Mouse (Mus musculus) MEL (cell line): ENCODE measurements at regions not wholly inside any gene's neighbourhood (a gene's known extent, or its start where the extent isn't known, plus 50 kb on each side); places are given as distances from the start of the nearest gene placed in this dataset.

ENCODE experiments used
- DNase-seq: peaks from one replicate; pipeline ENCODE4 v3.0.0; 2011; ENCODE audit warnings: low read depth, low spot score
- H3K27ac ChIP-seq: 2 replicates; pipeline ENCODE4 v1.5.1; 2012; ENCODE audit warnings: low read depth, mild to moderate bottlenecking, control low read depth, low read length, moderate library complexity; ENCODE audit not compliant: control insufficient read depth
- H3K27me3 ChIP-seq, 2 experiments: fragments of 150-350 bp in 1 of 2; sonication (generic) in 1 of 2; 2 replicates each; pipeline ENCODE4 v1.6.1; 2012; ENCODE audit warnings: low read length in 2 of 2, mild to moderate bottlenecking in 2 of 2, improper control_type of control experiment in 1 of 2, moderate library complexity in 1 of 2; ENCODE audit not compliant: insufficient read depth in 2 of 2, control insufficient read depth in 1 of 2
- H3K36me3 ChIP-seq, 2 experiments: 2 replicates each; pipeline ENCODE4 v1.6.1; 2012 to 2014; ENCODE audit warnings: low read length in 2 of 2, improper control_type of control experiment in 1 of 2, inconsistent platforms in 1 of 2, mild to moderate bottlenecking in 1 of 2; ENCODE audit not compliant: insufficient read depth in 2 of 2, control insufficient read depth in 1 of 2
- H3K4me1 ChIP-seq, 2 experiments: fragments of 150-350 bp in 1 of 2; sonication (generic) in 1 of 2; 2 replicates each; pipeline ENCODE4 v1.6.1; 2012; ENCODE audit warnings: low read length in 2 of 2, improper control_type of control experiment in 1 of 2, mild to moderate bottlenecking in 1 of 2; ENCODE audit not compliant: insufficient read depth in 2 of 2, control insufficient read depth in 1 of 2
- H3K4me3 ChIP-seq, 2 experiments: fragments of 150-350 bp in 1 of 2; sonication (generic) in 1 of 2; 2 replicates each; pipeline ENCODE4 v1.5.1; 2012; ENCODE audit warnings: low read depth in 2 of 2, low read length in 2 of 2, mild to moderate bottlenecking in 2 of 2, moderate library complexity in 2 of 2, control low read depth in 1 of 2, improper control_type of control experiment in 1 of 2; ENCODE audit not compliant: control insufficient read depth in 1 of 2, insufficient read depth in 1 of 2
- H3K79me2 ChIP-seq: 2 replicates; pipeline ENCODE4 v1.6.1; 2012; ENCODE audit warnings: mild to moderate bottlenecking, low read length, moderate library complexity; ENCODE audit not compliant: control insufficient read depth, poor library complexity, insufficient read depth
- H3K9ac ChIP-seq: 2 replicates; pipeline ENCODE4 v1.6.1; 2012; ENCODE audit warnings: low read depth, mild to moderate bottlenecking, control low read depth, low read length, moderate library complexity; ENCODE audit not compliant: control insufficient read depth, poor library complexity, severe bottlenecking
- H3K9me3 ChIP-seq: fragments of 150-350 bp; sonication (generic); replicated peaks from 2 replicates; pipeline ENCODE4 v1.6.1; 2012; ENCODE audit warnings: mild to moderate bottlenecking, low read length, improper control_type of control experiment, moderate library complexity; ENCODE audit not compliant: insufficient read depth
- CHD1 ChIP-seq: IDR thresholded peaks from 2 replicates; pipeline ENCODE4 v1.6.1; 2012; ENCODE audit warnings: low read depth, mild to moderate bottlenecking, inconsistent platforms, low read length, improper control_type of control experiment
- CHD2 ChIP-seq: IDR thresholded peaks from 2 replicates; pipeline ENCODE4 v1.6.1; 2011; ENCODE audit warnings: low read length, improper control_type of control experiment
- CTCF ChIP-seq, 3 experiments: IDR thresholded peaks in 2 of 3; conservative IDR thresholded peaks in 1 of 3; 2 replicates each; pipeline ENCODE4 v1.5.1; 2011 to 2012; ENCODE audit warnings: low read length in 3 of 3, low read depth in 2 of 3, mild to moderate bottlenecking in 2 of 3, improper control_type of control experiment in 1 of 3, inconsistent platforms in 1 of 3, mixed read lengths in 1 of 3, moderate library complexity in 1 of 3; ENCODE audit not compliant: control insufficient read depth in 1 of 3, insufficient read depth in 1 of 3, poor library complexity in 1 of 3, severe bottlenecking in 1 of 3
- GABPA ChIP-seq: IDR thresholded peaks from 2 replicates; pipeline ENCODE4 v1.6.1; 2012; ENCODE audit warnings: low read depth, mild to moderate bottlenecking, inconsistent platforms, low read length, improper control_type of control experiment, moderate library complexity
- MAFK ChIP-seq: IDR thresholded peaks from 2 replicates; pipeline ENCODE4 v1.6.1; 2011; ENCODE audit warnings: low read depth, mild to moderate bottlenecking, low read length, improper control_type of control experiment, borderline replicate concordance
- MYB ChIP-seq: IDR thresholded peaks from 2 replicates; pipeline ENCODE4 v1.6.1; 2011; ENCODE audit warnings: mild to moderate bottlenecking, low read depth, low read length, improper control_type of control experiment
- NELFE ChIP-seq: IDR thresholded peaks from 2 replicates; pipeline ENCODE4 v1.6.1; 2011; ENCODE audit warnings: low read depth, low read length, improper control_type of control experiment
- NRF1 ChIP-seq: IDR thresholded peaks from 2 replicates; pipeline ENCODE4 v1.6.1; 2014; ENCODE audit warnings: low read depth, mild to moderate bottlenecking, inconsistent platforms, low read length, improper control_type of control experiment, moderate library complexity; ENCODE audit not compliant: poor library complexity, insufficient read depth, severe bottlenecking
- POLR2AphosphoS2 ChIP-seq: IDR thresholded peaks from 2 replicates; pipeline ENCODE4 v1.6.1; 2011; ENCODE audit warnings: low read length, improper control_type of control experiment
- POLR2AphosphoS5 ChIP-seq: IDR thresholded peaks from 2 replicates; pipeline ENCODE4 v1.6.1; 2012; ENCODE audit warnings: low read depth, borderline replicate concordance, mild to moderate bottlenecking, inconsistent platforms, low read length, moderate library complexity, mixed read lengths
- RAD21 ChIP-seq: IDR thresholded peaks from 2 replicates; pipeline ENCODE4 v1.6.1; 2011; ENCODE audit warnings: mild to moderate bottlenecking, low read depth, low read length, improper control_type of control experiment
- TAL1 ChIP-seq: IDR thresholded peaks from 2 replicates; pipeline ENCODE4 v1.6.1; 2012; ENCODE audit warnings: mild to moderate bottlenecking, inconsistent platforms, low read length, moderate library complexity, mixed read lengths
- TCF12 ChIP-seq: IDR thresholded peaks from 2 replicates; pipeline ENCODE4 v1.6.1; 2014; ENCODE audit warnings: low read depth, mild to moderate bottlenecking, inconsistent platforms, low read length, improper control_type of control experiment, moderate library complexity
- ZC3H11A ChIP-seq: IDR thresholded peaks from 2 replicates; pipeline ENCODE4 v1.6.1; 2012; ENCODE audit warnings: low read depth, mild to moderate bottlenecking, inconsistent platforms, low read length, improper control_type of control experiment
- ZMIZ1 ChIP-seq: IDR thresholded peaks from 2 replicates; pipeline ENCODE4 v1.6.1; 2012; ENCODE audit warnings: low read depth, mild to moderate bottlenecking, inconsistent platforms, low read length, improper control_type of control experiment, moderate library complexity

- TF ChIP-seq ZC3H11A = no peak
- no peak for TF ChIP-seq NELFE
- TF ChIP-seq ZMIZ1 = no peak
- TF ChIP-seq POLR2AphosphoS2 = no peak
- no peak for TF ChIP-seq MYB
- no peak for TF ChIP-seq CHD1
- H3K27ac ChIP-seq = no peak overlapping the region
- H3K4me1 ChIP-seq = 0 out of 4 replicates have a peak, but pooled peaks cover 0 to under 1% of the 10 kb centered on the region in 2 experiments
- H3K9ac ChIP-seq = no peak overlapping the region
- no peaks in the 10 kb centered on the region for H3K27me3 ChIP-seq
- DNase-seq = no peak
- no peaks in the 10 kb centered on the region for H3K36me3 ChIP-seq
- H3K4me3 ChIP-seq = no peak overlapping the region
- H3K9me3 ChIP-seq = no peaks in the 10 kb centered on the region
- H3K79me2 ChIP-seq = no peaks in the 10 kb centered on the region
Observed at GRCm38 (mm10) chr13:90510479-90510878, 394.7 kb downstream of the Atp6ap1l start.

DNA sequence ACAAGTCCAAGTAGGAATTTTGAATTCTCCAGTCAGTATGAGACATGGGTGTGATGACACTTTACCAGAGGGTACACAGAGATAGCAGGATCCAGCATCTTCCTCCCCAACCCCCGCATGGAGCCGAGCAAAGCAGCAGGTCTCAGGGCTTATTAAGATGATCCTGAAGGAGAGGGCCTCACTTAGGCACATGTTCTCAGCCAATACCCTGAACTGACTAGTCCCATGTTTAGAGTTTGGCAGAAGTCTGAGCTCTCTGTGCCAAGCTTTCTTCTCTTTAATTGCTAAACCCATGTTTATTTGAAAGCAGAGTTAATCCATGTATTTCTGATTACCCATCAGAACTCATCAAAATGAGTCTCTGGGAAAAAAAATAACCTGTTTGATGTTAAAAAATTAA is 402.0 kb downstream of the Atp6ap1l start:
- Histone ChIP-seq H3K9ac (no peak overlapping the region), H3K4me3 (no peak overlapping the region), H3K9me3 (no peaks in the 10 kb centered on the region), H3K27me3 (no peaks in the 10 kb centered on the region), H3K27ac (no peak overlapping the region), H3K36me3 (no peaks in the 10 kb centered on the region), H3K4me1 (no peaks in the 10 kb centered on the region), H3K79me2 (no peaks in the 10 kb centered on the region)
- no peak for TF ChIP-seq CHD2
- no peak for TF ChIP-seq TCF12
- TF ChIP-seq GABPA = no peak
- no peak for TF ChIP-seq ZMIZ1
- TF ChIP-seq POLR2AphosphoS2 = no peak
- no peak for TF ChIP-seq NRF1
- no peak for TF ChIP-seq RAD21
- no peak for DNase-seq

- Histone ChIP-seq H3K79me2 (no peaks in the 10 kb centered on the region), H3K27ac (no peak overlapping the region), H3K4me1 (no peaks in the 10 kb centered on the region), H3K9me3 (no peaks in the 10 kb centered on the region), H3K9ac (no peak overlapping the region), H3K4me3 (no peak overlapping the region), H3K36me3 (no peaks in the 10 kb centered on the region), H3K27me3 (no peaks in the 10 kb centered on the region)
- DNase-seq = no peak
- TF ChIP-seq CHD1 (no peak), GABPA (no peak), POLR2AphosphoS5 (no peak), CTCF (IDR thresholded peaks at IDR 0.05 in 2 of 3, conservative IDR thresholded peaks at IDR 0.05 in 1 of 3; ENCODE audit: control insufficient read depth in 1 of 3, insufficient read depth in 1 of 3, low read depth in 2 of 3, low read length in 3 of 3, poor library complexity in 1 of 3, severe bottlenecking in 1 of 3) (no peak), TAL1 (no peak), MAFK (no peak)
Observed at GRCm38 (mm10) chr13:90502141-90502540, 403.0 kb downstream of the Atp6ap1l start.
